Mouse (Mus musculus): ENCODE data around the gene Snx32.

DNA sequence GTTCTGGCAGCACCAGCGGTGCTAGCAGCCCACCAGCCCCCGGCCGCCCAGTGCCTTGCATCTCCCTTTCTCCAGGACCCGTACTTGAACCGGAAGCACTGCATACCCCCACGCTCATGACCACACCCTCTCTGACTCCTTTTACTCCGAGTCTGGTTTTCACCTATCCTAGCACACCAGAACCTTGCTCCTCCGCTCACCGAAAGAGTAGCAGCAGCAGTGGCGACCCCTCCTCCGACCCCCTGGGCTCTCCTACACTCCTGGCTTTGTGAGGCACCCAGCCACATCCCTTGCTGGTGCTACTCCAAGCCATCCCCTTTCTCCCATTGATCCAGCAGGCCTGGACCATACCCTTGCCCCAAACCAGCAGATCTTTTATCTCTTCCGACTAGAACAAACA is 55.3 kb downstream of the Snx32 start:
- no peak for TF ChIP-seq CTCF (IDR thresholded peaks at IDR 0.05; ENCODE audit: low read depth)
- no peak for TF ChIP-seq EP300 (IDR thresholded peaks at IDR 0.05; ENCODE audit: low read depth)
